Mouse (Mus musculus): ENCODE measurements around the gene Mitf.

GRCm38 (mm10) chr6:98048671-98049438 lies 242.0 kb downstream of the Mitf start:
- no peak for TF ChIP-seq TAL1 (IDR thresholded peaks at IDR 0.05; ENCODE audit: low read length)
- no peak for TF ChIP-seq GATA1 (IDR thresholded peaks at IDR 0.05; ENCODE audit: low read length)
